Mouse (Mus musculus) midbrain, embryonic 13.5 days (tissue): ENCODE data around the gene Krt7. TPM values are rescaled to one million over a fixed set of nuclear protein-coding genes. Genes with fewer than 3 reads are reported as not detected.

Experiments
- ATAC-seq: fragments of 200-750 bp; cut with Nextera tagmentation; 2 replicates; pipeline ENCODE4 v1.8.0; 2017; ENCODE audit warnings: mild to moderate bottlenecking, moderate TSS enrichment, moderate library complexity
- H3K27ac ChIP-seq: fragments of 300-500 bp; sonication (generic); 2 replicates; pipeline ENCODE4 v1.5.1; 2015; ENCODE audit warnings: inconsistent platforms, mild to moderate bottlenecking, moderate library complexity
- H3K27me3 ChIP-seq: fragments of 300-500 bp; sonication (generic); 2 replicates; pipeline ENCODE4 v1.6.1; 2015; ENCODE audit warnings: mild to moderate bottlenecking, inconsistent platforms
- H3K36me3 ChIP-seq: fragments of 300-500 bp; sonication (generic); 2 replicates; pipeline ENCODE4 v1.6.1; 2015; ENCODE audit warnings: mild to moderate bottlenecking, inconsistent platforms
- H3K4me1 ChIP-seq: fragments of 300-500 bp; sonication (generic); replicated peaks from 2 replicates; pipeline ENCODE4 v1.6.1; 2015; ENCODE audit warnings: inconsistent platforms
- H3K4me2 ChIP-seq: fragments of 300-500 bp; sonication (generic); replicated peaks from 2 replicates; pipeline ENCODE4 v1.6.1; 2015; ENCODE audit warnings: moderate library complexity, mild to moderate bottlenecking, inconsistent platforms
- H3K4me3 ChIP-seq: fragments of 300-500 bp; sonication (generic); replicated peaks from 2 replicates; pipeline ENCODE4 v1.5.1; 2015; ENCODE audit warnings: mild to moderate bottlenecking, inconsistent platforms
- H3K9ac ChIP-seq: fragments of 300-500 bp; sonication (generic); replicated peaks from 2 replicates; pipeline ENCODE4 v1.6.1; 2015; ENCODE audit warnings: mild to moderate bottlenecking, inconsistent platforms
- H3K9me3 ChIP-seq: fragments of 300-500 bp; sonication (generic); 2 replicates; pipeline ENCODE4 v1.6.1; 2016; ENCODE audit warnings: mild to moderate bottlenecking, inconsistent platforms
- WGBS: fragments of 180-500 bp; shearing (Covaris S2); methylation state at CpG from one replicate; pipeline ENCODE4 v1.1.7; 2015; 5-methylcytosine and 5-hydroxymethylcytosine counted together
- polyA plus RNA-seq: library from polyadenylated mRNA; unstranded; fragments of >200 nt; fragmentation: Nextera tagmentation; extraction: Ambion mirVana; gene quantifications from 2 replicates; pipeline ENCODE4 v1.2.1, GENCODE M21; 2015

Krt7 gene
- polyA plus RNA-seq, result 0.05 and 0.32 TPM in 2 replicates

- Histone ChIP-seq H3K4me1 (no peaks in the 10 kb centered on the region), H3K4me2 (no peak within 1 kb of the TSS), H3K27ac (no peak within 1 kb of the TSS), H3K4me3 (no peak within 1 kb of the TSS), H3K9ac (no peak within 1 kb of the TSS), H3K36me3 (no peaks in the 10 kb centered on the region), H3K9me3 (no peaks in the 10 kb centered on the region), H3K27me3 (peaks cover 22% of the 10 kb centered on the region)
- WGBS, result 50% methylated on average over 2 of the region's 2 CpGs
- ATAC-seq, result no peak
Observed at GRCm38 (mm10) chr15:101410775-101411174, at the start of gene Krt7. TSS of gene Krt7 (plus strand) at chr15:101411043.

DNA sequence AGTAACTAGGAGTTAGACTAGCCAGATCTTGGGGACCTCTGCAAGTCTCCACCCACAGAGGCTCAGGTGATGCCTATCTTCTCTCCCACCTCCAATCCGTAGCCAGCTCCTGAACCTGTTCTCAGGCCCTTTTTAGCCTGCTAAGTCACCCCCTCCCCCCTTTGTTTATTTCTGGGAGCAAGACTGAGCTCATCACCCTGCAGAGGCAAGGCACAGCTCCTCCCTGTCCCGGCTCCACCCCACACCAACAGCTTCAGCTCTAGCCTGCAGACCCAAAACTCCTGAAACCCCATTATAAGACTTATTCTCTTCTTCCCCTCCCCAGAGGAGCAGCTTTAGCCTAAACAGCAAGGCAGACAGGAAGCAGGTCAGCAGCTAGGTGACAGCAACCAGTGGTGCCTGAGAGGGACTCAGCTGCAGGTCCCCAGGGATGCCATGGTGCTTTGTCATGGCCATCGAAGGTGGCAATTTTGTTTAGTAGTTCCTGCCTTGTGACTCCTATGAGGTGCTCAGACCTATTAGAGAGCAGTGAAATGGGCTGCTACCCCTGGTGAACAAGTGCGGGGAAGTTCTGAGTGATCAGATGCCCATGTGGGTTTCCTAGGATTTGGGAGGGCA, 48.3 kb upstream of the Krt7 start:
- 0 out of 2 replicates have a peak, but pooled peaks cover 4% of the 10 kb centered on the region for H3K27me3 ChIP-seq
- WGBS, result 76% methylated on average over 4 of the region's 4 CpGs

DNA sequence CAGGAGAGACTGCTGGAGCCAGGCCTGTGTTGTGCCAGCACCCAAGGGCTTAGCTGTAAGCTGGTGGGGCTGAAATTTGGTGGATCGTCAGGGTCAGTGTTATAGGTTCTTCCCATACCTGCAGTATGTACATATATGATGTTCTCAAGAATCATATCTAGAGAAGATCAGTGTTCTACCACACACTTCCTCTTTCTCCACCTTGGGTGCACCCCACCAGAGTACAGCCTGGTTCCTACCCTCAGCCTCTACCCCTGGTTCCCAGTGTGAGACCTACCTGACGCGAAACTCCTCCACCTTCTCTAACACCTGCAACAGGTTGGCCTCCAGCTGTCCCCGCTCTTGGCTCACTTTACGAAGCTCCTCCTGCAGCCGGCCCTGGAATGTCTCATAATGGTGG, 46.9 kb upstream of the Krt7 start:
- no peak for ATAC-seq
- Histone ChIP-seq H3K9me3 (no peaks in the 10 kb centered on the region), H3K4me2 (no peak overlapping the region), H3K36me3 (no peaks in the 10 kb centered on the region), H3K4me1 (no peaks in the 10 kb centered on the region), H3K27me3 (0 out of 2 replicates have a peak, but pooled peaks cover 4% of the 10 kb centered on the region), H3K4me3 (no peak overlapping the region), H3K27ac (no peak overlapping the region), H3K9ac (no peak overlapping the region)
- WGBS, result 94% methylated on average over 6 of the region's 6 CpGs

More for the DNA sequence above, 48.3 kb upstream of the Krt7 start:
- Histone ChIP-seq H3K4me3 (no peak overlapping the region), H3K9ac (no peak overlapping the region), H3K27ac (no peak overlapping the region), H3K4me2 (no peak overlapping the region), H3K36me3 (no peaks in the 10 kb centered on the region), H3K4me1 (no peaks in the 10 kb centered on the region), H3K9me3 (no peaks in the 10 kb centered on the region)
- ATAC-seq, result no peak

DNA sequence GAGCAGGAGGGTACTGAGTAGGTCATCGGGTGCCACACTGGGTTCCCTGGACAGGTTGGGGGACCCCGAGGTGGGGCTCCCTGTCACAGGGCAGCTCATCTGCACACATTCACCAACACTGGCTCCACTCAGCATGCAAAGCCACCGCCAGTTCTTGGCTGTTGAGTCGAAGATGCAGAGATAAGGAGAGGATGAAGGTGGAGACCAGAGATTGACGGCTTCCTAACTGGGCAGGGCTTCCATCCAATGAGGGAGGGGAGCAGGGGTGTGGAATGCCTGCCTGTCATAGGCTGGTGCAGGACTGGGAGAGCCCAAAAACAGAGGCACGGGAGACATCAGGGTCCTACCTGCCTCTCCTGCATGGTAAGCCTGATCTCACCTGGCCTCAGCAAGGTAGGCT, 46.4 kb upstream of the Krt7 start:
- no peak for ATAC-seq
- Histone ChIP-seq H3K9ac (no peak overlapping the region), H3K27me3 (0 out of 2 replicates have a peak, but pooled peaks cover 4% of the 10 kb centered on the region), H3K4me2 (no peak overlapping the region), H3K36me3 (no peaks in the 10 kb centered on the region), H3K27ac (no peak overlapping the region), H3K4me1 (no peaks in the 10 kb centered on the region), H3K4me3 (no peak overlapping the region), H3K9me3 (no peaks in the 10 kb centered on the region)
- WGBS, result 80% methylated on average over 6 of the region's 6 CpGs

GRCm38 (mm10) chr15:101364891-101365671, 45.8 kb upstream of the Krt7 start:
- Histone ChIP-seq H3K4me2 (no peak overlapping the region), H3K27me3 (0 out of 2 replicates have a peak, but pooled peaks cover 4% of the 10 kb centered on the region), H3K4me1 (no peaks in the 10 kb centered on the region), H3K36me3 (no peaks in the 10 kb centered on the region), H3K9ac (no peak overlapping the region), H3K9me3 (no peaks in the 10 kb centered on the region), H3K27ac (no peak overlapping the region), H3K4me3 (no peak overlapping the region)
- WGBS, result 75% methylated on average over 7 of the region's 7 CpGs
- no peak for ATAC-seq

GRCm38 (mm10) chr15:101365721-101366120, 45.1 kb upstream of the Krt7 start:
- Histone ChIP-seq H3K36me3 (no peaks in the 10 kb centered on the region), H3K4me1 (no peaks in the 10 kb centered on the region), H3K9me3 (no peaks in the 10 kb centered on the region), H3K9ac (no peak overlapping the region), H3K4me3 (no peak overlapping the region), H3K27me3 (0 out of 2 replicates have a peak, but pooled peaks cover 4% of the 10 kb centered on the region), H3K27ac (no peak overlapping the region), H3K4me2 (no peak overlapping the region)
- no peak for ATAC-seq
- 78% methylated on average over 4 of the region's 4 CpGs for WGBS

GRCm38 (mm10) chr15:101366482-101366881, 44.4 kb upstream of the Krt7 start:
- H3K9me3 ChIP-seq, result no peaks in the 10 kb centered on the region
- ATAC-seq, result no peak

GRCm38 (mm10) chr15:101366926-101367325, 43.9 kb upstream of the Krt7 start:
- H3K4me2 ChIP-seq, result no peak overlapping the region
- no peak for ATAC-seq
- no peak overlapping the region for H3K27ac ChIP-seq
- H3K4me3 ChIP-seq, result no peak overlapping the region
- H3K27me3 ChIP-seq, result 0 out of 2 replicates have a peak, but pooled peaks cover 4% of the 10 kb centered on the region
- no peaks in the 10 kb centered on the region for H3K4me1 ChIP-seq
- H3K9ac ChIP-seq, result no peak overlapping the region
- H3K36me3 ChIP-seq, result no peaks in the 10 kb centered on the region
- H3K9me3 ChIP-seq, result no peaks in the 10 kb centered on the region
- WGBS, result 36% methylated on average over 2 of the region's 2 CpGs

More at GRCm38 (mm10) chr15:101366482-101366881, 44.4 kb upstream of the Krt7 start:
- H3K36me3 ChIP-seq, result no peaks in the 10 kb centered on the region
- H3K27ac ChIP-seq, result no peak overlapping the region
- no peak overlapping the region for H3K4me2 ChIP-seq
- H3K4me1 ChIP-seq, result no peaks in the 10 kb centered on the region
- no peak overlapping the region for H3K9ac ChIP-seq
- WGBS, result 27% methylated on average over 3 of the region's 3 CpGs
- 0 out of 2 replicates have a peak, but pooled peaks cover 4% of the 10 kb centered on the region for H3K27me3 ChIP-seq
- no peak overlapping the region for H3K4me3 ChIP-seq

- no peak for ATAC-seq
- WGBS, result 79% methylated on average over 8 of the region's 8 CpGs
- Histone ChIP-seq H3K36me3 (no peaks in the 10 kb centered on the region), H3K27ac (no peak overlapping the region), H3K27me3 (0 out of 2 replicates have a peak, but pooled peaks cover 4% of the 10 kb centered on the region), H3K9me3 (no peaks in the 10 kb centered on the region), H3K4me1 (no peaks in the 10 kb centered on the region), H3K4me2 (no peak overlapping the region), H3K4me3 (no peak overlapping the region), H3K9ac (no peak overlapping the region)
Observed at GRCm38 (mm10) chr15:101367497-101367896, 43.3 kb upstream of the Krt7 start.

DNA sequence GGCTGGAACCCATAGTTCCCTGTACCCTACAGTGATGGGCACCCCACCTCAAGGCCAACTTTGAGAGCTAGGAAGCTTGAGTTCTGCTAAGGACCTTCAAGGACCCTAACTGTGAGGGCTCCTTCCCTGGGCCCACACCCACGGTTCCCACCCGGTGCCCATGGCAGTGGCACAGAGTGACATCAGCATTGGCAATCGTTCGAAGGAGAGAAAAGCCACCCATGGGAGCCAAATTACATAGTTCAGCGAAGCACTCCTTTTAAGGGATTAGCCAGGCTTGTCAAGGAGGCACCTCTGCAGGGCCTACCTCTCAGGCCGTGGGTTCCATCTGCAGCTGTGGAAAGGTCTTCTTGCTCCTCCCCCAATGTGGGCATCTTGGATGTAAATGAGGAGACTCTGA, 42.8 kb upstream of the Krt7 start:
- H3K9me3 ChIP-seq, result no peaks in the 10 kb centered on the region
- no peak for ATAC-seq
- 83% methylated on average over 6 of the region's 6 CpGs for WGBS

DNA sequence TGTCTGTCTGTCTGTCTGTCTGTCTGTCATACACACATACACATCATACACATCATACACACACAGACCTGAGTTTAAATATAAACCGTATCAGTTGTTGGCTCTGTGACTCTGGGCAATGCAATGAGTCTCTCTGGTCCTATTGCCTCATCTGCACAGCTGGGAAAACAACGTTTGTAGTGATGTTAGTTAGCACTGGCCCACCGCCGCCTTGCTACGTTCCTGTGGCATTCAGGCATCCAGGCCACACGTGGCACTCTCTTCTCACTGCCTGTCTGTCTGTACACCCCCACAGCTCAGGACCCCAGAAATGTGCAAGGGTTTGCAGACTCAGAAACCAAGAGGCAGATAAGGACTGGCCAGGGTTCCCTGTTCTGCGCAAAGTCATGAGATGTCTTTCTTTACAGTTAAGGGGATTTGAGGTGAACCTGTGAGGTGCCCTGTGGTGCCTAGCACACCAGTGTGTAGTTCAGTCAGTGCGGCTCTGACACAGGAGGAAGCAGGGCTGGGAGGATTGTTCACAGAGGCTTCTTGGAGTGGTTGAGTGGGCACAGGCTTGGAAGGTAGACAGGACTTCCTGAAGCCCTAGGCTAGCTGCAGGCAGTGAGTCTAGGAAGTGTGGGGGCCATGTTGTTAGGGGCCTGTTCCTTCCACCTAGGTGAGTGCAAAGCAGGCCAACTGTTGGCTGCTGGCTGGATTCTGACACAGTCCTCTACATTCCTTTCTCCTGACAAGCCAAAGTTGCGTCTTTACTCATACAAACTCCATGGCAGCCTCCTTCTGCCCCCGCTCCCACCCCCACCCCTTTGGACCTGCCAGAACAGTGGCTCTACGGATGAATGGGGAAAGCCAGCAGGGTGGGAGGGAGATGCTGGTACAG, 42.1 kb upstream of the Krt7 start:
- no peak overlapping the region for H3K27ac ChIP-seq
- no peaks in the 10 kb centered on the region for H3K4me1 ChIP-seq
- no peak overlapping the region for H3K9ac ChIP-seq
- H3K36me3 ChIP-seq, result no peaks in the 10 kb centered on the region
- H3K27me3 ChIP-seq, result 0 out of 2 replicates have a peak, but pooled peaks cover 4% of the 10 kb centered on the region
- no peak overlapping the region for H3K4me2 ChIP-seq
- no peak for ATAC-seq
- WGBS, result 69% methylated on average over 11 of the region's 11 CpGs
- H3K9me3 ChIP-seq, result no peaks in the 10 kb centered on the region
- no peak overlapping the region for H3K4me3 ChIP-seq

More for the DNA sequence above, 42.8 kb upstream of the Krt7 start:
- H3K4me2 ChIP-seq, result no peak overlapping the region
- no peaks in the 10 kb centered on the region for H3K36me3 ChIP-seq
- no peaks in the 10 kb centered on the region for H3K4me1 ChIP-seq
- no peak overlapping the region for H3K9ac ChIP-seq
- H3K4me3 ChIP-seq, result no peak overlapping the region
- no peak overlapping the region for H3K27ac ChIP-seq
- H3K27me3 ChIP-seq, result 0 out of 2 replicates have a peak, but pooled peaks cover 4% of the 10 kb centered on the region
